Comparison of ENCODE assay signal across 24 mouse cellular contexts in the genomic region with DNA sequence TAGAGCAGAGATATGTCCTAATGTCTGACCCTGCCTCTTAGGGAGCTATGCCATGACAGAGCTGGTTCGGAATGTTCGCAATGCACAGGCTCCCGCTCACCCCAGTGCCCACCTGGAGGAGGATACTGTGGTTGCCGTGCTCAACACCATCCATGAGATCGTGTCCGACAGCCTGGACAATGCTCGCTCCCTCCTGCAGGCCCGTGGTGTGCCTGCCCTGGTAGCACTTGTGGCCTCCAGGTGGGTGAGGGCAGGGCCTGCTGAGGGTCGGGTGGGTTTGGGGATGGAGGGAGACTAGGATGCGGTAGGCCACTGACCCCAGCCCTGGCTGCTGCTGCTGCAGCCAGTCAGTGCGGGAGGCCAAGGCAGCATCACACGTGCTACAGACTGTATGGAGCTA.
"Had no signal": no experiment of that assay in that cellular context is flagged by ENCODE, and none has a peak within 500 bp of the region (broad histone marks: within the 10 kb centered on the region; RNA-seq: fewer than 3 reads in every experiment).

No protein-coding gene starts in this region.

- H3K9ac ChIP-seq: heart, embryonic 12.5 days; heart, embryonic 15.5 days; hindbrain, embryonic 13.5 days; hindbrain, embryonic 15.5 days; kidney, embryonic 15.5 days; limb, embryonic 13.5 days; limb, embryonic 15.5 days; liver, embryonic 13.5 days; liver, embryonic 15.5 days had no signal

- ATAC-seq: hindbrain, postnatal 0 days had no signal

- H3K27ac ChIP-seq: heart, embryonic 15.5 days; hindbrain, embryonic 13.5 days; hindbrain, embryonic 15.5 days; hindbrain, postnatal 0 days; kidney, embryonic 15.5 days; kidney, postnatal 0 days; limb, embryonic 13.5 days; limb, embryonic 15.5 days; liver, embryonic 13.5 days; liver, embryonic 15.5 days had no signal

- H3K9me3 ChIP-seq: heart, embryonic 12.5 days; heart, embryonic 15.5 days; hindbrain, embryonic 13.5 days; hindbrain, embryonic 15.5 days; kidney, embryonic 15.5 days; limb, embryonic 13.5 days; limb, embryonic 15.5 days; liver, embryonic 13.5 days; liver, embryonic 15.5 days had no signal

- H3K4me2 ChIP-seq: heart, embryonic 12.5 days; heart, embryonic 15.5 days; hindbrain, embryonic 13.5 days; hindbrain, embryonic 15.5 days; kidney, embryonic 15.5 days; limb, embryonic 13.5 days; limb, embryonic 15.5 days; liver, embryonic 13.5 days; liver, embryonic 15.5 days had no signal

- H3K4me3 ChIP-seq: heart, embryonic 12.5 days; heart, embryonic 15.5 days; hindbrain, embryonic 13.5 days; hindbrain, embryonic 15.5 days; kidney, embryonic 15.5 days; limb, embryonic 13.5 days; limb, embryonic 15.5 days; liver, embryonic 13.5 days; liver, embryonic 15.5 days had no signal

- H3K27me3 ChIP-seq: heart, embryonic 12.5 days; heart, embryonic 15.5 days; hindbrain, embryonic 15.5 days; kidney, embryonic 15.5 days; limb, embryonic 13.5 days; limb, embryonic 15.5 days; liver, embryonic 13.5 days; liver, embryonic 15.5 days had no signal

- DNase-seq: gastrocnemius, postnatal 14 days; gastrocnemius, postnatal 36 days; heart, adult 18-20 months; heart, postnatal 14 days; heart, postnatal 36 days; kidney, adult 11 months; kidney, adult 2 months; kidney, adult 9 months; kidney, postnatal 14 days; kidney, postnatal 36 days; layer of hippocampus, adult 9-11 months; layer of hippocampus, postnatal 36 days; left cerebral cortex, postnatal 4 days; liver, embryonic 13.5 days had no signal
